Mouse (Mus musculus) cerebellum, adult 2 months (tissue): ENCODE measurements around the gene Map3k12. TPM values are rescaled to one million over a fixed set of nuclear protein-coding genes. Genes with fewer than 3 reads are reported as not detected.
A peak's percentile ranks its signal among the peaks of the same experiment; 100 is the strongest.

Experiments
- DNase-seq, 2 experiments: peaks; one replicate each; pipeline ENCODE4 v3.0.0; 2021
- H3K27ac ChIP-seq: fragments of 200-500 bp; 2 replicates; pipeline ENCODE4 v1.5.1; 2012; ENCODE audit warnings: low read length, control low read depth, inconsistent platforms; ENCODE audit not compliant: insufficient read depth
- H3K27me3 ChIP-seq: fragments of 200-500 bp; 2 replicates; pipeline ENCODE4 v1.6.1; 2012; ENCODE audit warnings: inconsistent platforms, mild to moderate bottlenecking, low read length, moderate library complexity; ENCODE audit not compliant: control insufficient read depth, insufficient read depth
- H3K4me1 ChIP-seq: fragments of 200-500 bp; 2 replicates; pipeline ENCODE4 v1.6.1; 2011; ENCODE audit warnings: low read length; ENCODE audit not compliant: control insufficient read depth, insufficient read depth
- H3K4me3 ChIP-seq: fragments of 200-500 bp; replicated peaks from 2 replicates; pipeline ENCODE3; 2011; ENCODE audit warnings: mild to moderate bottlenecking, low read depth, low read length, control low read depth; ENCODE audit not compliant: insufficient read depth
- CTCF ChIP-seq: fragments of 200-500 bp; IDR thresholded peaks from 2 replicates; pipeline ENCODE4 v1.5.1; 2011; ENCODE audit warnings: low read depth, mild to moderate bottlenecking, control low read depth, low read length, moderate library complexity, borderline replicate concordance; ENCODE audit not compliant: insufficient read depth
- POLR2A ChIP-seq: fragments of 200-500 bp; IDR thresholded peaks from 2 replicates; pipeline ENCODE4 v1.6.1; 2011; ENCODE audit warnings: low read length, control low read depth, borderline replicate concordance; ENCODE audit not compliant: insufficient read depth
- WGBS: fragments of 180-500 bp; shearing (Covaris S2); methylation state at CpG from one replicate; pipeline ENCODE4 v1.1.7; 2018; 5-methylcytosine and 5-hydroxymethylcytosine counted together
- polyA plus RNA-seq: library from polyadenylated mRNA; depleted of rRNA; stranded (reverse); fragments of >200 nt; gene quantifications from 2 replicates; pipeline ENCODE4 v1.2.3, GENCODE M21; 2012

The Map3k12 gene
- polyA plus RNA-seq, 1 experiment: 130 TPM

GRCm38 (mm10) chr15:102527936-102528335 lies 11.1 kb upstream of the Map3k12 start:
- peak in 1 of 2 experiments; percentile 24 for DNase-seq
- H3K27ac ChIP-seq: no peak overlapping the region
- TF ChIP-seq CTCF (peak; percentile 61; the same call in 1 of the 2 replicates), POLR2A (no peak)
- WGBS: 72% methylated on average over 3 of the region's 3 CpGs
- peaks cover 36% of the 10 kb centered on the region for H3K4me1 ChIP-seq
- H3K27me3 ChIP-seq: no peaks in the 10 kb centered on the region
- no peak overlapping the region for H3K4me3 ChIP-seq

- WGBS: 69% methylated on average over 6 of the region's 6 CpGs
- peak overlapping the region; percentile 39; the same call in 1 of the 2 replicates for H3K27ac ChIP-seq
- no peak for DNase-seq
- H3K27me3 ChIP-seq: no peaks in the 10 kb centered on the region
- no peak overlapping the region for H3K4me3 ChIP-seq
- TF ChIP-seq CTCF (no peak), POLR2A (no peak)
- H3K4me1 ChIP-seq: peaks cover 27% of the 10 kb centered on the region
These were observed 9.5 kb upstream of the Map3k12 start for GRCm38 (mm10) chr15:102526111-102527002.

GRCm38 (mm10) chr15:102524892-102525485 lies 8.1 kb upstream of the Map3k12 start, which contains the start of gene Npff:
Gene Npff, minus strand, starts transcription at chr15:102524942.
- Histone ChIP-seq H3K27ac (peak within 1 kb of the TSS; percentile 36), H3K4me3 (no peak within 1 kb of the TSS), H3K4me1 (peaks cover 30% of the 10 kb centered on the region), H3K27me3 (no peaks in the 10 kb centered on the region)
- peak; percentile 87 for TF ChIP-seq CTCF
- TF ChIP-seq POLR2A: no peak
- DNase-seq: peak; percentile 84 to 89
- WGBS: 4% methylated on average over 3 of the region's 3 CpGs

- peak in 1 of 2 experiments; percentile 23 for DNase-seq
- H3K27ac ChIP-seq: peak overlapping the region; percentile 62; the same call in 1 of the 2 replicates
These were observed 4.6 kb upstream of the Map3k12 start for GRCm38 (mm10) chr15:102521480-102521879.

GRCm38 (mm10) chr15:102520416-102520815 lies 3.6 kb upstream of the Map3k12 start:
- WGBS: 17% methylated on average over 4 of the region's 4 CpGs
- DNase-seq: peak; percentile 60 to 75
- peak overlapping the region; percentile 62 for H3K27ac ChIP-seq
- TF ChIP-seq POLR2A (no peak), CTCF (no peak)
- H3K27me3 ChIP-seq: no peaks in the 10 kb centered on the region
- no peak overlapping the region for H3K4me3 ChIP-seq
- peaks cover 26% of the 10 kb centered on the region for H3K4me1 ChIP-seq

More at GRCm38 (mm10) chr15:102521480-102521879, 4.6 kb upstream of the Map3k12 start:
- no peak overlapping the region for H3K4me3 ChIP-seq
- TF ChIP-seq CTCF (no peak), POLR2A (no peak)
- no peaks in the 10 kb centered on the region for H3K27me3 ChIP-seq
- H3K4me1 ChIP-seq: peaks cover 26% of the 10 kb centered on the region
- WGBS: 74% methylated on average over 4 of the region's 4 CpGs

- H3K27ac ChIP-seq: peak overlapping the region; percentile 87
- no peak for DNase-seq
- TF ChIP-seq POLR2A: no peak
- TF ChIP-seq CTCF: no peak
- no peaks in the 10 kb centered on the region for H3K27me3 ChIP-seq
- H3K4me1 ChIP-seq: peaks cover 22% of the 10 kb centered on the region
- WGBS: 25% methylated on average over 17 of the region's 17 CpGs
- peak overlapping the region; percentile 91 for H3K4me3 ChIP-seq
These were observed 2.6 kb upstream of the Map3k12 start for GRCm38 (mm10) chr15:102519211-102520141.

- Histone ChIP-seq H3K4me3 (peak overlapping the region; percentile 91), H3K4me1 (peaks cover 16% of the 10 kb centered on the region), H3K27ac (peak overlapping the region; percentile 87), H3K27me3 (no peaks in the 10 kb centered on the region)
- no peak for DNase-seq
- 4% methylated on average over 9 of the region's 9 CpGs for WGBS
- no peak for TF ChIP-seq POLR2A
- no peak for TF ChIP-seq CTCF
These were observed 2.0 kb upstream of the Map3k12 start for GRCm38 (mm10) chr15:102518859-102519201.
